Mouse (Mus musculus) stomach, embryonic 14.5 days (tissue): ENCODE measurements around the gene Nhs. TPM values are rescaled to one million over a fixed set of nuclear protein-coding genes. Genes with fewer than 3 reads are reported as not detected.
A peak's percentile ranks its signal among the peaks of the same experiment; 100 is the strongest.

Experiments
- ATAC-seq: fragments of 200-750 bp; cut with Nextera tagmentation; 2 replicates; pipeline ENCODE4 v1.8.0; 2017; ENCODE audit warnings: low read depth, moderate TSS enrichment; ENCODE audit not compliant: insufficient number of reproducible peaks, insufficient read depth, low FRiP score
- H3K27ac ChIP-seq: fragments of 300-500 bp; sonication (generic); 2 replicates; pipeline ENCODE4 v1.5.1; 2014; ENCODE audit warnings: mild to moderate bottlenecking, low read length, moderate library complexity, mixed read lengths
- H3K27me3 ChIP-seq: fragments of 300-500 bp; sonication (generic); 2 replicates; pipeline ENCODE4 v1.6.1; 2014; ENCODE audit warnings: low read length, control low read depth, mixed read lengths; ENCODE audit not compliant: control insufficient read depth, insufficient read depth
- H3K36me3 ChIP-seq: fragments of 300-500 bp; sonication (generic); 2 replicates; pipeline ENCODE4 v1.6.1; 2014; ENCODE audit warnings: mild to moderate bottlenecking, control low read depth, low read length, moderate library complexity, mixed read lengths; ENCODE audit not compliant: control insufficient read depth, insufficient read depth
- H3K4me1 ChIP-seq: fragments of 300-500 bp; sonication (generic); 2 replicates; pipeline ENCODE4 v1.6.1; 2014; ENCODE audit warnings: low read length, control low read depth, mixed read lengths; ENCODE audit not compliant: control insufficient read depth, insufficient read depth
- H3K4me2 ChIP-seq: fragments of 300-500 bp; sonication (generic); replicated peaks from 2 replicates; pipeline ENCODE4 v1.6.1; 2014; ENCODE audit warnings: low read depth, low read length, control low read depth
- H3K4me3 ChIP-seq: fragments of 300-500 bp; sonication (generic); 2 replicates; pipeline ENCODE4 v1.5.1; 2014; ENCODE audit warnings: low read depth, low read length, control low read depth
- H3K9ac ChIP-seq: fragments of 300-500 bp; sonication (generic); replicated peaks from 2 replicates; pipeline ENCODE4 v1.6.1; 2014; ENCODE audit warnings: low read depth, mild to moderate bottlenecking, control low read depth, low read length, moderate library complexity, mixed read lengths
- H3K9me3 ChIP-seq: fragments of 300-500 bp; sonication (generic); 2 replicates; pipeline ENCODE4 v1.6.1; 2016; ENCODE audit warnings: low read depth, low read length, control low read depth; ENCODE audit not compliant: control insufficient read depth
- WGBS: fragments of 180-500 bp; shearing (Covaris S2); extraction: QIAGEN DNeasy Blood & Tissue Kit; methylation state at CpG from one replicate; pipeline ENCODE4 v1.1.7; 2014; 5-methylcytosine and 5-hydroxymethylcytosine counted together
- polyA plus RNA-seq: library from polyadenylated mRNA; unstranded; fragments of >200 nt; fragmentation: Nextera tagmentation; extraction: Ambion mirVana; gene quantifications from 2 replicates; pipeline ENCODE4 v1.2.1, GENCODE M21; 2014

Gene Nhs
- polyA plus RNA-seq, 1 experiment from 2014 or later: 3.6 TPM

DNA sequence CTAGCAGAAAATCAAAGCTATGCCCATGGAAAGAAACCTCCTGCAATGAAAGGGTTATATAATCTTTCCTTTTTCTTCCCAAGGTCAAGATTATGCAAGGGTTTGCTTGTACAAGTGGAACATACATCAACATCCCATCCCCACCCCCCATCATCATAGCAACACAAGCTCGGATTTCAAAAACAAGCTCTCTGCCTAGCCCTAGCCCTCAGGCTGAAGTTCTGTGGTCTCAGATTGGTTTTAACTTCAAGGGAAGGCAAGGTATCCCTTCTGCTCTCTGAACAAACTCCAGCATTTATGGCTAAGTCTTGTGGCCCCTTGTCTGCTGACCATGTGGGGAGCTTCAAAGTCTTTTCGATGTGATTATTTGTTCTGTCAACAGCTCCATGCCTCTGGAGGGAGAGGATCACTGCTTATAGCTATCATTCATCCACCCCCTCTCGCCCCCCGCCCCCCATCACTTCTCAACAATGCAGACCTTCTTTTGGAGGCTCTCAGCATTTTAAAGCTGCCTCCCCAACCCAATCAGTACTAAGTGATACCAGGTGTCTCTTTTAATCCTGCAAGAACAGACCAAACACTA is 216.3 kb downstream of the Nhs start:
- Histone ChIP-seq H3K4me3 (no peak overlapping the region), H3K27me3 (no peaks in the 10 kb centered on the region), H3K9ac (no peak overlapping the region), H3K4me1 (no peaks in the 10 kb centered on the region), H3K27ac (no peak overlapping the region), H3K36me3 (no peaks in the 10 kb centered on the region), H3K9me3 (no peaks in the 10 kb centered on the region), H3K4me2 (no peak overlapping the region)
- ATAC-seq: no peak
- WGBS: 40% methylated on average over 4 of the region's 4 CpGs

DNA sequence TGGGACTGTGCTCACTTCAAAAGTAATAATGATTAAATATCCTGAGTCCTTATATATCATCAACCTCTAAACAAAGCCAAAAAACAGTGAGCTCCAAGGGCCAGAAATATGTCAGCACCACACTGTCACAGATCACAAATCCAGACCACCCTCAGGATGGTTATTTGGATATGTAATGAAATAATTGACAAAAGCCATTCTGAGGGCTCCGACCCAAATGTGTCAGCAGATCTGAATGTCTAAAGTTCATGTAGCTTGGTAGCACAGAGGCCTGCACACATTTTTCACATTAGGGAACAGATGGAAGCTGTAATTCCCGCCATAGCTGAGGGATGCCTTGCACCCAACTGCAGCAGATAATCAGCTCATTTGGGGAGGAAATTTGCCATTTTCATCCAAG is 218.8 kb downstream of the Nhs start:
- Histone ChIP-seq H3K4me3 (no peak overlapping the region), H3K9ac (no peak overlapping the region), H3K27me3 (no peaks in the 10 kb centered on the region), H3K36me3 (no peaks in the 10 kb centered on the region), H3K27ac (no peak overlapping the region), H3K4me2 (no peak overlapping the region), H3K4me1 (no peaks in the 10 kb centered on the region), H3K9me3 (no peaks in the 10 kb centered on the region)
- 50% methylated on average over 2 of the region's 2 CpGs for WGBS
- 0 out of 2 replicates have a peak, but pooled peaks have one; percentile 53 for ATAC-seq

DNA sequence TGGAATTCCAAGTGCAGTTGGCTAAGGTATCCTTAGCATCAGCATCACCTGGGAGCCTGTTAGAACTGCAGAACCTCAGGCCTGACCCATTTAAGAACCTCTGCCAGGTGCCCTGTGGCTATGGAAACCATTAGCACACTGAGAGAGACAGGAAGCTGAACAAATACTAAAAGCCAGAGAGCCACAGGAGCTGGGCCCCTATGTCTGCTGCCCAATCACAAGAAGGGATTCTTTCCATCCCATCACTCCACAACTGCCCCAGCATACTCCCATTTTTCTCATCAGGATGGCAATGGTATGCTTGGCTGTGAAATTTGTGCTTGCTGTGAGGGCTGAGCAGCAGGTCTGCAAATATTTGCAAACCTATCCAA is 232.9 kb downstream of the Nhs start:
- Histone ChIP-seq H3K27me3 (0 out of 2 replicates have a peak, but pooled peaks cover 2% of the 10 kb centered on the region), H3K9ac (no peak overlapping the region), H3K27ac (peak overlapping the region; percentile 74; the same call in 1 of the 2 replicates), H3K36me3 (no peaks in the 10 kb centered on the region), H3K4me3 (no peak overlapping the region), H3K4me1 (0 out of 2 replicates have a peak, but pooled peaks cover 6% of the 10 kb centered on the region), H3K9me3 (no peaks in the 10 kb centered on the region), H3K4me2 (no peak overlapping the region)
- ATAC-seq: no peak

DNA sequence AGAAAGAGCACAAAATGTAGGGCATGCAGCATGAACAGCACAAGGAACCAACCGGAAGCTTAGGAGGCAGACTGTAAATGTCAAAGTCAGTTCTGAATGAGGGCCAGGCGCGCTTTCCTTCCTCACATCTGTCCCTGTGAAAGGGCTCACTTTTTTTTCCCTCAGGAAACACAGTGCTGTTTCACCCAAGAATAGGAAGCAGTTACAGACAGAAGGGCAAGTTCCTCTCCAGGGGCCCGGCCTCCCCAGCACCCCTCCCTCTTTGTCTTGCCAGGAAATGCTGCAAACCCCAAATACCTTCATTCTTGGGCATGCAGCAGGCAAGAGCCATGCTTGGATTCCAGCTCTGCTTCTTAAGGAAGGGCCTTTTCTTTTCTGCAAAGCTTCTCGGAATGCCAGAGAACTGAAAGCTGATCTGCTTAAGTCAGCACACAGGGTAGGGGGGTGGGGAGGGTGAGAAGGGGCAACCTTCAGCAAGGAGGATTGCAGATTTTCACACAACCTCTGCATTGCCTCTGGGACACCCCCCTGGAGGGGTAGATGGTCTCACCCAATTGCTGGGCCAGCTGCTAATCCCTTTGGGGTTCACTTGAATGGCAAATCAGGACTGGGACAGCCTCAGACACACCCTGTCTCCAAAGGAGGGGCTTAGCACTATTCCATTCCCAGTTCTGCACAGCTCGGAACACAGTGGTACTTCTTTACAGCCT is 233.4 kb downstream of the Nhs start:
- Histone ChIP-seq H3K9me3 (no peaks in the 10 kb centered on the region), H3K27me3 (0 out of 2 replicates have a peak, but pooled peaks cover 2% of the 10 kb centered on the region), H3K9ac (no peak overlapping the region), H3K36me3 (no peaks in the 10 kb centered on the region), H3K4me1 (0 out of 2 replicates have a peak, but pooled peaks cover 6% of the 10 kb centered on the region), H3K27ac (peak overlapping the region; percentile 74), H3K4me3 (0 out of 2 replicates have a peak overlapping the region, but pooled peaks have one; percentile 2), H3K4me2 (peak overlapping the region; percentile 27; the same call in 1 of the 2 replicates)
- ATAC-seq: peak; percentile 82
- 29% methylated on average over 6 of the region's 6 CpGs for WGBS

DNA sequence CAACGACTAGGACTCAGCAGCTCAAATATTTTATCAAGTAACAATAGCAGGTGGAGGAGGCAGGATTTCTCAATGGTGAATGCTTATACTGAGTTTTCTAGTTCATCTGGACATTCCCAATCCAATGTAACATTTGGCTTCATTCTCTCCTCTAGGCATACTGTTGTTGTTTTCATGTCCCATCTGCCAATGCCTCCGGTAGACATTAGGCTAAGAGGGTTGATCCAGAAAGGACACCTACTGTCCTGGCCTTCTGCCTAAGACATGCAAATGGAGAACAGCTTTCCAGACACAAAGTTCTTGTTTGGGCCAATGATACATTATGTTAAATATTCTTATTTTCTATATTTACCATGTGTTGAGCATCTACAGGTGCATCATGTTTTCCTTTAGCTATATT is 236.9 kb downstream of the Nhs start:
- Histone ChIP-seq H3K4me1 (0 out of 2 replicates have a peak, but pooled peaks cover 6% of the 10 kb centered on the region), H3K4me2 (no peak overlapping the region), H3K27me3 (0 out of 2 replicates have a peak, but pooled peaks cover 2% of the 10 kb centered on the region), H3K9me3 (no peaks in the 10 kb centered on the region), H3K36me3 (no peaks in the 10 kb centered on the region), H3K4me3 (no peak overlapping the region), H3K9ac (no peak overlapping the region), H3K27ac (no peak overlapping the region)
- WGBS: 77% methylated on average over 2 of the region's 2 CpGs
- ATAC-seq: no peak

DNA sequence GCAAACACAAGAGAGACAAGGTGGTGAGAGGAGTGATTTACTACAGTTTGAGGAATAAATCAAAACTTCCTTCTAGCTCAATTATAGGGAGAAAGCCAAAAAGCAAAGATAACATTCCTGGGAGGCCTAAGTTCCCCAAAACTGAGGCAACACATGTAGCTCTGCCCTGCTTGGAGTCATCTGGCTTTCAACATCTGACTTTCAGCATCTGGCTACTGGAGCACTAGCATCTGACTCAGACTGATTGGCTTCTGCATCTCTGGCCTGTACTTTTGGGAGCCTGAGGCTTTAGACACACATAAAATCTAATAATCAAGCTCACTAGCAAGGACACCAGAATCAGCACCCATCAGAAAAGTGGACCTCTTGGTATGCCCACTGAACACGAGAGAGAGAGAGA is 237.9 kb downstream of the Nhs start:
- H3K27ac ChIP-seq: no peak overlapping the region
- WGBS: 88% methylated on average over 1 of the region's 1 CpGs
- no peak for ATAC-seq
- no peak overlapping the region for H3K9ac ChIP-seq
- H3K4me3 ChIP-seq: no peak overlapping the region
- H3K27me3 ChIP-seq: 0 out of 2 replicates have a peak, but pooled peaks cover 2% of the 10 kb centered on the region
- H3K9me3 ChIP-seq: no peaks in the 10 kb centered on the region
- H3K4me1 ChIP-seq: 0 out of 2 replicates have a peak, but pooled peaks cover 5% of the 10 kb centered on the region
- no peaks in the 10 kb centered on the region for H3K36me3 ChIP-seq
- H3K4me2 ChIP-seq: no peak overlapping the region

DNA sequence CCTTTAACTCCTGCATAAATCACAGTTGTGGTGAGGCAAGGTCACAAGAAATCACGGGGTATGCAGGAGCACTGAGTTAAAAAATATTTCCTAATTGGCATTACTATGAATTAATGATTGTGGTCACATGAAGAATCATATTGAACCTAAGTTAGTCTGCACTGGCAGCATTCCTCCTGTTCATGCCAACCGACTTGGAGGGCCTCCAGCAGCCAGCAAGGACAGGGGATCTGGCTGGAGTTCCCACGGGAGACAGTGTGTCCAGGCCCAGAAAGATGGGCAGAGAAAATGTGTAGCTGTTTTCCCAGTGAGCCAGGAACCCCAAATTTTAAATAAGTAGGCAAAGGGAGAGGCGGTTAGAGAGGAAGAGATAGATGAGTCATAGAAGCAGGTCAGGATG is 249.6 kb downstream of the Nhs start:
- H3K4me2 ChIP-seq: no peak overlapping the region
- H3K27ac ChIP-seq: no peak overlapping the region
- 69% methylated on average over 4 of the region's 4 CpGs for WGBS
- no peak for ATAC-seq
- no peak overlapping the region for H3K4me3 ChIP-seq
- H3K27me3 ChIP-seq: 0 out of 2 replicates have a peak, but pooled peaks cover 3% of the 10 kb centered on the region
- no peak overlapping the region for H3K9ac ChIP-seq
- no peaks in the 10 kb centered on the region for H3K9me3 ChIP-seq
- no peaks in the 10 kb centered on the region for H3K4me1 ChIP-seq
- H3K36me3 ChIP-seq: no peaks in the 10 kb centered on the region

DNA sequence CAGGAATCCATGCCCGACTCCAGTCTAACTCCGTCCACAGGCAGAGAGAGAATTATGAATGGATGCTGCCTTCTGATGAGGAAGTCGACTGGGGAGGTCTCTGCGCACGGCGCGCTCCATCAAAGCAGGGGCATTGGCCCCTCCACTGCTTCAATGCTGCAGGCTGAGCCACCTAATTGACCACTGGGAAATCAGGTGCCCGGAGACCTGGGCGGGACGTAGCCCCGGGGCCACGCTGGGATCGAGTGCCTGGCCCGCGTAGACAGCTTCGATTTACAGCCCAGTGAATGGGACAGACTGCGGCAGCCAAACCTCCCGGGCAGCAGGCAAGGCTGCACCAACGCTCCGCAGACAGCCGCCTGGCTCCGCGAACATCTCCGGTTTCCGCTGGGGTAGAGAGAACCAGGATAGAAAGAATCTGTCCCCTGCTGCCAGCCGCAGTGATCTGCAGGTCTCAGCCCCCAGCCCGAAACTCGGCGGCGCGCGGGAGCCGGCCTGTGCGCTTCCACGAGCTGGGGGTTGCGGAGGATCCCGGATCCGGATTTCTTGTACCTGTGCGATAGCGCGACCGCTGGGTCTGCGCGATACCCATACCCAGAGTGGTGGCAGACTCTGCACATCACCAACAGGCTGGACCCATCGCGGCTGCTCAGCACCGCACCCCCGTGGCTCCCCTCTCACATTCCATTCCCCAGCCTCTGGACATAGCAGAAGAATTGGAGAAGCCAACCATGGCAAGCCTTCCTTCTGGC is 250.7 kb downstream of the Nhs start:
- 0 out of 2 replicates have a peak overlapping the region, but pooled peaks have one; percentile 18 for H3K9ac ChIP-seq
- H3K36me3 ChIP-seq: no peaks in the 10 kb centered on the region
- peak; percentile 23; the same call in 1 of the 2 replicates for ATAC-seq
- H3K4me1 ChIP-seq: no peaks in the 10 kb centered on the region
- H3K27ac ChIP-seq: no peak overlapping the region
- 20% methylated on average over 48 of the region's 48 CpGs for WGBS
- H3K4me3 ChIP-seq: peak overlapping the region; percentile 31
- peak overlapping the region; percentile 67 for H3K4me2 ChIP-seq
- H3K9me3 ChIP-seq: no peaks in the 10 kb centered on the region
- H3K27me3 ChIP-seq: 0 out of 2 replicates have a peak, but pooled peaks cover 3% of the 10 kb centered on the region
